Mouse (Mus musculus): ENCODE results near the gene Etnk1.

DNA sequence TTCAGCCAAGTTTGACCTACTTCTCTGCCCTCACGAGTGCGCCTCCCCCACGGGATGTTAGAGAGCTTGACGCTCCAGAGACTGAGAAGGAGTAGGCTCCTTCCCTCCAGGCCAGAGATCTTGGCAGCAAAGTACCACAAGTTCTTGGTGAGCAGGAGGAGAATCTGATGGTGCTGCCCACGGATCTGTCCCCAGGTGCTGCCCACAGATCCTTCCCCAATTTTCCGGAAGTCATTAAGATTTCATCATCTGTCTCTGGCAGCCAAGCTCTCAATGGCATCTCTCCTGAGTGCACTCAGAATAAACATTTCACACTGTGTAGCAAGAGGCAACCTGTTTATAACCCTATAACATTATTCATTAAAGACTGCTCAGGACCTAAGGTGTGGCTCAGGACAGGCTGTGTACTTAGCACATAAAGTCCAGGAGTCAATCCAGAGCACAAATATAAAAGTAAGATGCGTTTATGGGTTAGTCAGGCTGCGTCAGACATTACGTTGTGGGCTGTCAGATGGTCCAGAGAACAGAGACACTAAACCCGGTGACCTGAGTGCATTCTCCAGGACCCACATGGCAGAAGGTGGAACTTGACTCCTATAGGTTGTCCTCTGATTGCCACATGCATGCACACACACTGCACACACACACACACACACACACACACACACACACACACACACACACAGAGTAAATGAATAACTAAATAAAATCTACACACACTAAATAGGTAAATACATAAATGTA, 13.1 kb upstream of the Etnk1 start:
- TF ChIP-seq CTCF (IDR thresholded peaks at IDR 0.05 in 2 of 3, conservative IDR thresholded peaks at IDR 0.05 in 1 of 3; ENCODE audit: control insufficient read depth in 1 of 3, insufficient read depth in 1 of 3, low read depth in 2 of 3, low read length in 3 of 3, poor library complexity in 1 of 3, severe bottlenecking in 1 of 3) = no peak
- TF ChIP-seq HCFC1 (IDR thresholded peaks at IDR 0.05; ENCODE audit: low read depth, low read length) = no peak
- TF ChIP-seq GATA1 (IDR thresholded peaks at IDR 0.05; ENCODE audit: low read depth, low read length) = no peak
- no peak for TF ChIP-seq TCF12 (IDR thresholded peaks at IDR 0.05; ENCODE audit: low read depth, low read length)
- no peak for TF ChIP-seq MAFK (IDR thresholded peaks at IDR 0.05; ENCODE audit: borderline replicate concordance, low read depth, low read length)
- TF ChIP-seq POLR2A (IDR thresholded peaks at IDR 0.05; ENCODE audit: control insufficient read depth in 1 of 2, insufficient read depth in 1 of 2, low read depth in 1 of 2, low read length in 2 of 2, poor library complexity in 1 of 2) = no peak
- TF ChIP-seq ZMIZ1 (IDR thresholded peaks at IDR 0.05; ENCODE audit: low read depth, low read length) = no peak
- no peak for TF ChIP-seq RAD21 (IDR thresholded peaks at IDR 0.05; ENCODE audit: low read depth, low read length)
- no peak for TF ChIP-seq EP300 (IDR thresholded peaks at IDR 0.05; ENCODE audit: low read depth in 1 of 2, low read length in 2 of 2)
- TF ChIP-seq MXI1 (IDR thresholded peaks at IDR 0.05; ENCODE audit: low read depth, low read length) = no peak
- TF ChIP-seq RCOR1 (IDR thresholded peaks at IDR 0.05; ENCODE audit: low read depth, low read length) = no peak
- no peak for TF ChIP-seq TAL1 (IDR thresholded peaks at IDR 0.05; ENCODE audit: low read length)

Measured in MEL (cell line).